Mouse (Mus musculus) lung, postnatal 10 days (tissue): Measurements from ENCODE around the gene Tmem185b.
A peak's percentile ranks its signal among the peaks of the same experiment; 100 is the strongest.

ENCODE experiments used
- DNase-seq: peaks from one replicate; pipeline ENCODE4 v3.0.0; 2021

Tmem185b gene

DNA sequence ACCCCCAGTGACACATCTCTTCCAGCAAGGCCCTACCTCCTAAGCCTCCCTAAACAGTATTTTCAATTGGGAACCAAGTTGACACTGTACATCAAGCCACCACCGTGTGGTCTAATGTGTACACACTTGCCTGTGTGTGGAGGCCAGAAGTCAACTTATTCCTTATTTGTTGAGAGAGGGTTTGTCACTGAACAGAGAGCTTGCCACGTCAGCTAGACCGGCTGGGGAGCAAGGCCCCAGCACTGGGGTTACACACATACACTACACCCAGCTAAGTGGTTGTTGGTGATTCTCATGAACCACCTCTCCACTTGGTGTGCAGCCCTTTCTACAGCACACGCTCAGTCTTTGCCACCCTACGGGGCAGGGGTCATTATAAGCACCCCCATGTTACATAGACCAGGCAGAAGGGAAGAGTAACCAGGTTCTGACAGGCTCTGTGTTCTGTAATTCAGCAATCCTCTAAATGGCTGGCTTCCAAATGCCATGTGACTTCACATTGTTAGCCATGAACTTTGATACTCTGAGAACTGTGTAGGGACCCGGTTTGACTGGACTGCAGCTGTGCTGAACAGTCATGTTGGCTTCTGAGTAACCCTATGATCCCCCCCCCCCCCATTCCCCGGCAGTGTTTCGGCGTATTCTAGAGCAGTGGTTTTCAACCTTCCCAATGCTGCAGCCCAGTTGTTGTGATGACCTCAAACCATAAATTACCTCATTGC lies 15.0 kb downstream of the Tmem185b start:
- DNase-seq = peak; percentile 58

DNA sequence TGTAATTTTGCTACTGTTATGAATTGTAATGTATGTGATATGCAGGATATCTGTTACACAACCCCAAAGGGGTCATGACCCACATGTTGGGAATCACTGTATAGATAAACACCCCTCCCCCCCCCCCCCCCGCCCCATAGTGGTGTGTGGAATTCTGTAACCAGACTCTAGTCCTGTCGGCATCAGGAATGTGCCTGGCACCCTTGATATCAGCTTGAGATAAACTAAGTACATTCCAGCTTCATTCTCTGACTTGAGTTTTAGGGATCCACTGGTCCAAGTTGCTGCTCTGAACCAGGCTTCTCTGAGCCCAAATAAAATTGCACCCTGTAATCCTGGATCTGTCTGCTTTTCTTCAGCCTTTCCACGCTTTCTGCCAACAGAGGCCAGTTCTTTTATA lies 15.6 kb downstream of the Tmem185b start:
- DNase-seq = no peak

GRCm38 (mm10) chr1:119543316-119543715 lies 17.4 kb downstream of the Tmem185b start:
- no peak for DNase-seq

DNA sequence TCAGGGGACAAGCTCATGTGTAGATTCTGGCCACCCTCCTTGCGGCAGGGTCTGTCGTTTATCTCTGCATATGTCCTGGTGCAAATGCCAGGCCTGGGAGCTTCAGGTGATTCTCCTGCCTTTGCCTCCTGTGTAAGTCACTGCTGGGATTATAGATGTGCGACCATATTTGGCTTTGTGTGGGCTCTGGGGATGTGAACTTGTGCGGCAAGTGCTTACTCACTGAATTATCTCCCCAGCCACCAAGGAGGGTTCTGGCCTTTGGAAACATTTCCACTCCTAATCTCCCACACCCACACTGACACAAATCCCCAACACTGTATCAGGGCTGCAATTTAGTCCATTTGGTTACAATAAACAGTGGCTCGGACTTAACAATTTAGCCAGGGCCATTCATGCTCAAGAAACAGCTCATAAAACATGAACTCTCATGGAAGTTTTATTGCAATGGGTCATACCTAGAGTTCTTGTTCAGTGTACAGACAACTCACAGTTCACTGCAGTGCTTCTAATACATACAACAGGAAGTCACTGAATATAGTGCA lies 18.7 kb downstream of the Tmem185b start:
- peak; percentile 47 for DNase-seq

DNA sequence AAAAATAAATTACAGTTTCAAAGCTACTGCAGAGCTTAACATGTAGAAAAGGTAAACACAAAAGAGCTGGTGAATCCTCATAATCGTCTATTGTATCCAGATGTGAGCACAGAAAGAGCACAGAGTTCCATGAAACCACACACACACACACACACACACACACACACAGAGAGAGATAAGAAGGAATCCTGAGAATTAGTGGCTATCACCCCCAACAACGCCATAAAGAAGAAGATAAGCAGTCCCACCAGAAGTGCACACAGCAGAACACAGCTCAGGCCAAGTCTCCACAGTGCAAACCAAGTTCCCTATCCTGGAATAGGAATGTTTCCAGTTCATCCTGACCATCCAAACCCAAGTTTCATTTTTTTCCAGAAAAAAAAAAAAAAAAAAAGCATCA lies 19.2 kb downstream of the Tmem185b start:
- DNase-seq = no peak

DNA sequence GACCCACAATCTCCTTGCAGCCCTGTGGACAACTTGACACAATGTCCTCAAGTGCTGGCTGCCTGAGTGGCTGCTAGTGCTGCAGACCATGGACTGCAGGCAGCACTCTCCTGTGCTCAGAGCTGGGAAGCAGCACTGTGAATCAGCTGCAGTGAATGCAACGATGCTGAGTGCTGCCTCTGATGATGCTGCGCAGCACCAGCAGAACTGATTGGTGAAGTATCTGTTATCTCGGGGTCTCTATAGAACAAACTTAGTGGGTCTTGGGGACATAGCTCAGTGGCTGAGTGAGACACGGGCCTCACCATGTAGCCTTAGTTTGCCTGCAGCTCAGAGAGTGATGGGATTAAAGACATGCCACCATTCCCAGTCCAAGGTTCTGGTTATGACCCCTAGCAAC lies 19.7 kb downstream of the Tmem185b start:
- no peak for DNase-seq

DNA sequence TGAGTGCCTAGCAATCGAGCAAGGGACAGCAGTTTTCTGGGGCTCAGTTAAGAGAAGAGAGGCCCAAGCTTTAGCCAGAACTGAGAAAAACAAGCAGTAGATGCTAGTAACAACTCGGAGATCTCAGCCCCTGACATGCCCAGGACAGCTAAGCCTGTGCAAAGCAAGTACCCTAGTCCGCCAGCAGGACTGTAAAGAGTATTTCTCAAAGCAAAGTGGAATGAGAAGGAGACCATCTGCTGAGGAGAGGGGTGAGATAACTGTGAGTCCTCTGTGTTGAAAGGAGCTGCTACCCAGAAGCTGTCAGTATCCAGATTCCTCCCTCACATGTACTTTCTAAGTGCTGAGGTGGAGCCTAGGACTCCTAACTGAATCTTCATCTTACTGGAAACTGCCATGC lies 20.5 kb downstream of the Tmem185b start:
- peak; percentile 63 for DNase-seq

GRCm38 (mm10) chr1:119548668-119549326 lies 22.8 kb downstream of the Tmem185b start:
- peak; percentile 87 for DNase-seq

DNA sequence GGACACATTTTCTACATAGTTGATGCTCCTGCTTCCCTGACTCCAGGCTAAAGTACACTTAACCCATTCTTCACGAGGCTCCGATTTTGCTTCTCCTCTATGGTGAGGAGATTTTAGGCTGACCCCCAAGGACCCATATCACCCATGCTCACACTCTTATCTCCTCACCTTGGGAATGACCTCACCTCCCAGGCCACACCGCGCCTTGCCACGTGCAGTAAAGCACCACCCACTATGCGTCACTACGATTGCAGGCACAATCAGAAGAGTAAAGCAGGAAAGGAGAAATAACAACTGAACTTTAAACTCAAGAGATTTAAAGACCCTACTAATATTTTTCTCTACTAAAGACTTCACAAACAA lies 23.3 kb downstream of the Tmem185b start:
- DNase-seq = no peak

- DNase-seq = no peak
Observed at GRCm38 (mm10) chr1:119550064-119550463, 24.1 kb downstream of the Tmem185b start.

GRCm38 (mm10) chr1:119551651-119552050 lies 25.7 kb downstream of the Tmem185b start:
- DNase-seq = no peak

DNA sequence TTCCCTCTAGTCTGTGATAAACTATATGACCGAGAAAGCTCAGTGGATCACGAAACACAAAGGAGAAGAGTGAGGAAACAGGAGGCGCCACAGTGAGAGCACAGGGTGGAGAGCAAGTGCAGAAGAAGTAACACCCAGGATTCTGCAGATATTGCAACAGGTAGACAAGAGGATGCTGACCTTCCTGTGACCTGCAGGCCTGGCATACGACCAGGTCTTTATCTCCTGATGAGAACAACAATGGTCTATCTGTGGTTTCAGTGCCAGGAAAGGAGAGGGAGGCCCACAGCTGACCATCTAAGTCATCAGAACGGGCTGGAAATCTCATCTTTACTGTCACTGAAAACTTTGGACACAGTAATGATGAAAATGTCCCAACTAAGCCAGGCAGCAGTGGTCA lies 29.7 kb downstream of the Tmem185b start:
- DNase-seq = no peak

DNA sequence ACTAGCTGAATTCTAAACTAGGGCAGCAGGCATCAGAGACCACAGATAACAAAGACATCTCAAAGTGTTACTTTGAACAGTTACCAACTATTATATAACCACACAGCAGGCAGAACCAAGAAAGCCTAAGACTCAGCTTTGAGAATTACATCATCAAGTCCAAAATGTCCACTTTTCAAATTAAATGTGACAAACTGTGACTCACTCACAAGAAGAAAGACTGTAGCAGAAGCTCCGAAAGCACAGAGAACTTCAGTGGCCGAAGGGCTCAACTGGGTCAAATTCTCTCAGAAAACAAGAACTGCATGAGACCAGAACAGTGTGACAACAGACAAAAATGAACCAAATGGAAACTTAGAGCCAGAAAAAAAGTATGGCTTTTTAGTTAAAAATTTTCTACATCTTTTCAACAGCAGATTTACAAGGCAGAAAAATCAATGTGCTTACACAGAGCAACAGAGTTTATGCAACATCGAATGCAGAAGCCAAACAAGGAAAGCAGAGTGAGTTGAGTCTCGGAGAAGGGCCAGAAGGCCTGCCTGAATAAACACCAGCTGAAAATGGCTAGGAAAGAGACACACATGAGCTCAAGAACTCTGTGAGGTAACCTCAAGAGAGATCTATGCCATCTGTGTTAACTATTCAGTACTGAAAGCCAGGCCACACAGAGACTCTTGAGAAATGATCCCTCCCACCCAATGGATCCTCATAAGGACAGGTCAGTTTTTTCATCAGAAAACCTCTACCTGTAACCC lies 31.9 kb downstream of the Tmem185b start:
- DNase-seq = peak; percentile 39

DNA sequence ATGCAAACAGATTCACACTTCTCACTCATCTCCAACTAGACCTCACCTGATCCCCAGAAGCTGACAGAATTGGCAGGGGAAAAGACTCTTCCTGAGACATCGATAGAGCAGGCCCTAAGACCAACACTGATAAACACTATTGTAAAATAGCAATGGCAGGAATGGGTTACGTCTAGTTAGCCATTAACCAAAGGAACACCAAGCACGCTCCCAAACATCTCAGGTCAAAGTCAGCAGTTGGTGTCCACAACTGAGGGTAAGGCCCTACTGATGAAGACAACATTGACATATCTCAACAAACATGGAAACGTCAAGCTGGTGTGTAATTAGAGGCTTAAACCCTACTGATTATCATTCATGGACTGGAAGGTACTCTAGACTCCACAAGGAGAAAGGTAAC lies 39.6 kb downstream of the Tmem185b start:
- DNase-seq = no peak

DNA sequence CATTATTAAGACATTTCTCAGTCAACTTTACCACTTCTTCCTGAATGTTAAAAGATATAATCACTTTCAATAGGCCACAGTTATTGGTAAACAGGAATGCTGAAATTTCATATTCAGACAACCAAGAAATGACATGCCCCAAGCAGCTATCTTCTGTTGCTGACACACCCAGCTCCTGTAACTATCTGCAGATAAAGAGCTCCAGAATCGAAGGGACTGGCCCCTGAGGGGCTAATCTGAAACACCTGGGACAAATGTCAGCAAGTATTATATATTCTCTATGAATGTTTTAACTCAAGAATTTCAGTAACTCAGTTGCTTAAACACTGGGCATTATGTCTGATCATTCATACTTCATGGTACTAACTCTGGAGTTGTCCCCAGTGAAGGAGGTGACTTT lies 44.2 kb downstream of the Tmem185b start:
- no peak for DNase-seq
